Mouse (Mus musculus) right cerebral cortex, postnatal 25 days (tissue): ENCODE results near the gene Olfr1032.
"Not testable (repeated sequence)": the region's sequence is repeated elsewhere in the genome, so short reads cannot be mapped to it uniquely, and the experiment has no call there.

Experiments
- DNase-seq: peaks from one replicate; pipeline ENCODE4 v3.0.0; 2022

Gene Olfr1032

GRCm38 (mm10) chr2:86005240-86005639 lies at the start of gene Olfr1032:
Gene Olfr1032, plus strand, starts transcription at chr2:86005540.
- no peak for DNase-seq

DNA sequence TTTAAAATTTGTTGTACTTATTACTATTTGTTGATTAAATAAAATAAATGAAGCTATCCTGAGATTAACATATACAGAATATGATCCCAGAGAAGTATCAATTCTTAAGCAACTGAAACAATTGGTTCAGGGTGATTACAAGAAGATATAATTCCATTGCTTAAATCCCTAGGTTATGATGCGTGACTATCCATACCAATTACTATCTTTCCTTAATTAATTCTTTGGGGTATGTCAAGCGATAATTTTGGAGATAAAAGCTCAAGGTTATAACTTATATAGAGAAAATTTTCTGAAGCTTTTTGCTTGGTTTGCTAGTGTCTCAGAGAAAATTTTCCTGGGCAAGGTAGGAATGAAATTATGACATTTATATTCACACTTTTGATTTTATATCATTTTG lies 31.7 kb upstream of the Olfr1032 start, which contains the start of gene Olfr1029:
TSS of gene Olfr1029 (plus strand) at position 301 of the 400 bp plus-strand sequence.
- no peak for DNase-seq

DNA sequence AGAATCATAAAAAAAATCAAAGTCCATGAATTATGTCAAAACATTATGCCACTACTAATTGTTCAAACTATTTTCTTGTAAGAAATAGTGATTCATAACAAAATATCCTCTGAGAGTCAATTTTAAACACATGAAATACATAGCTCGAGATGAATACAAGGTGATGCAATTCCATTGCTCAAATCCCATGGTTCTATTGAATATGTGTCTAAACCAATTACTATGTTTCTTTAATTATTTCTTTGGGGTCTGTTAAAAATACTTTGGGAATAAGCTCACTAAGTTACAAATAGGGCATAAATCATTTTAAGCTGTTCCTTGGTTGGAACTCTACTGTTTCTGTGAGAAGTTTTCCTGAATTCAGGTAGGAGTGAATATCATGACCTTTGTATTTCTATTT lies 26.4 kb upstream of the Olfr1032 start, which contains the start of gene Olfr1030:
TSS of gene Olfr1030 (plus strand) at position 301 of the 400 bp plus-strand sequence.
- no peak for DNase-seq

DNA sequence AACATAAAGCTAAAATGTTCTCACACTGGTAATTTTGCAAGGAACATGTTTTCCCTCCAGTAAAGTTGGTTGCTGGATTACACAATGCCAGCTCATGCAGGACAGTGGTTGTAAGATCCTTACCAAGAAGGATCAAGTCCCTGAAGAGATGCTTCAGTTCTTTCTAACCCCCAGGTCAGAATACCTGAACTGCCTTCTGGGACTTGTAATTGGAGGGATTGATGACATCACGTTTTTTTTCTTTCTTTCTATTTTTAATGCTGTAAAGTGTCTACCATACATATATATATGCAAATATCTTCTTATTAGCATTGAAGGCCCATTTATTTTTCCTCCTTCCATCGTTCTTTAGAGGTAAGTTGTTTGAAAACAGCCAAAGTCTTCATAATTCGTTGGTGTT lies 15.3 kb upstream of the Olfr1032 start, which contains the start of gene Olfr1031:
TSS of gene Olfr1031 (plus strand) at position 301 of the 400 bp plus-strand sequence.
- no peak for DNase-seq

- not testable (repeated sequence) for DNase-seq
Measured at GRCm38 (mm10) chr2:86020406-86020805, 15.1 kb downstream of the Olfr1032 start, which contains the start of gene Olfr1033. Gene Olfr1033, plus strand, starts transcription at chr2:86020633.

- DNase-seq = not testable (repeated sequence)
Measured at GRCm38 (mm10) chr2:86021518-86021917, 16.2 kb downstream of the Olfr1032 start.

- DNase-seq = no peak
Measured at GRCm38 (mm10) chr2:86045561-86045960, 40.2 kb downstream of the Olfr1032 start, which contains the start of gene Olfr1034. Gene Olfr1034, plus strand, starts transcription at chr2:86045861.

GRCm38 (mm10) chr2:86050777-86051176 lies 45.4 kb downstream of the Olfr1032 start:
- DNase-seq = not testable (repeated sequence)
